Mouse (Mus musculus) gastrocnemius, adult 8-10 months (tissue): ENCODE results near the gene Ptpn13. TPM values are rescaled to one million over a fixed set of nuclear protein-coding genes. Genes with fewer than 3 reads are reported as not detected.

ENCODE experiments used
- DNase-seq, 2 experiments: peaks; one replicate each; pipeline ENCODE4 v3.0.0; 2022; ENCODE audit warnings: low spot score in 2 of 2
- total RNA-seq, 4 experiments: library from RNA; stranded (reverse); gene quantifications; 2 replicates each; pipeline ENCODE4 v1.2.4; 2022

The Ptpn13 gene
- total RNA-seq, 4 experiments from 2014 or later, result 0.90 to 1.9 (median 1.4) TPM

GRCm38 (mm10) chr5:103422609-103423008 lies 2.4 kb upstream of the Ptpn13 start:
- no peak for DNase-seq

- no peak for DNase-seq
These were observed 1.6 kb upstream of the Ptpn13 start for GRCm38 (mm10) chr5:103423305-103423926.

GRCm38 (mm10) chr5:103423927-103424315 lies 1.1 kb upstream of the Ptpn13 start:
- DNase-seq, result no peak

- peak; percentile 3 to 33 for DNase-seq
These were observed 505 bp downstream of the Ptpn13 start for GRCm38 (mm10) chr5:103425363-103426031.

- no peak for DNase-seq
These were observed 1.3 kb downstream of the Ptpn13 start for GRCm38 (mm10) chr5:103426250-103426649.

GRCm38 (mm10) chr5:103430986-103431385 lies 6.0 kb downstream of the Ptpn13 start:
- no peak for DNase-seq

- DNase-seq, result no peak
These were observed 6.5 kb downstream of the Ptpn13 start for GRCm38 (mm10) chr5:103431479-103431878.

GRCm38 (mm10) chr5:103436039-103436944 lies 11.3 kb downstream of the Ptpn13 start:
- DNase-seq, result peak in 1 of 2 experiments; percentile 11

GRCm38 (mm10) chr5:103437714-103438113 lies 12.7 kb downstream of the Ptpn13 start:
- no peak for DNase-seq

GRCm38 (mm10) chr5:103439171-103439570 lies 14.2 kb downstream of the Ptpn13 start:
- DNase-seq, result no peak

GRCm38 (mm10) chr5:103440418-103441276 lies 15.7 kb downstream of the Ptpn13 start:
- no peak for DNase-seq

- DNase-seq, result no peak
These were observed 16.7 kb downstream of the Ptpn13 start for GRCm38 (mm10) chr5:103441706-103442105.

- no peak for DNase-seq
These were observed 17.3 kb downstream of the Ptpn13 start for GRCm38 (mm10) chr5:103442269-103442688.

GRCm38 (mm10) chr5:103442921-103443320 lies 17.9 kb downstream of the Ptpn13 start:
- no peak for DNase-seq

- no peak for DNase-seq
These were observed 20.4 kb downstream of the Ptpn13 start for GRCm38 (mm10) chr5:103445383-103445782.

- DNase-seq, result no peak
These were observed 22.9 kb downstream of the Ptpn13 start for GRCm38 (mm10) chr5:103447806-103448416.

GRCm38 (mm10) chr5:103448470-103448869 lies 23.5 kb downstream of the Ptpn13 start:
- no peak for DNase-seq

GRCm38 (mm10) chr5:103450663-103451062 lies 25.7 kb downstream of the Ptpn13 start:
- DNase-seq, result no peak

- DNase-seq, result no peak
These were observed 28.6 kb downstream of the Ptpn13 start for GRCm38 (mm10) chr5:103453361-103454140.

- DNase-seq, result no peak
These were observed 31.8 kb downstream of the Ptpn13 start for GRCm38 (mm10) chr5:103456794-103457193.
